Mouse (Mus musculus) kidney, postnatal 0 days (tissue): ENCODE measurements around the gene Wnt5b. TPM values are rescaled to one million over a fixed set of nuclear protein-coding genes. Genes with fewer than 3 reads are reported as not detected.

ENCODE experiments used
- ATAC-seq: fragments of 200-750 bp; cut with Nextera tagmentation; replicated peaks from 2 replicates; pipeline ENCODE4 v1.8.0; 2017; ENCODE audit warnings: low read depth, moderate number of reproducible peaks, moderate TSS enrichment, moderate library complexity; ENCODE audit not compliant: low FRiP score
- DNase-seq: peaks from one replicate; pipeline ENCODE4 v3.0.0-alpha.2; 2016; ENCODE audit warnings: low spot score
- H3K27ac ChIP-seq: fragments of 300-500 bp; sonication (generic); 2 replicates; pipeline ENCODE4 v1.5.1; 2014; ENCODE audit warnings: mild to moderate bottlenecking
- H3K27me3 ChIP-seq: fragments of 300-500 bp; sonication (generic); 2 replicates; pipeline ENCODE4 v1.6.1; 2014; ENCODE audit warnings: low read length, mixed read lengths; ENCODE audit not compliant: insufficient read depth
- H3K36me3 ChIP-seq: fragments of 300-500 bp; sonication (generic); 2 replicates; pipeline ENCODE4 v1.6.1; 2014; ENCODE audit warnings: low read length, mixed read lengths; ENCODE audit not compliant: insufficient read depth
- H3K4me1 ChIP-seq: fragments of 300-500 bp; sonication (generic); replicated peaks from 2 replicates; pipeline ENCODE4 v1.6.1; 2014; ENCODE audit warnings: antibody characterized with exemption, low read length, mixed read lengths; ENCODE audit not compliant: insufficient read depth
- H3K4me2 ChIP-seq: fragments of 300-500 bp; sonication (generic); 2 replicates; pipeline ENCODE4 v1.6.1; 2014; ENCODE audit warnings: mild to moderate bottlenecking, low read length, moderate library complexity, mixed read lengths
- H3K4me3 ChIP-seq: fragments of 300-500 bp; sonication (generic); replicated peaks from 2 replicates; pipeline ENCODE4 v1.5.1; 2014; ENCODE audit warnings: low read depth, low read length
- H3K9ac ChIP-seq: fragments of 300-500 bp; sonication (generic); 2 replicates; pipeline ENCODE4 v1.6.1; 2014; ENCODE audit warnings: low read depth, low read length
- H3K9me3 ChIP-seq: fragments of 300-500 bp; sonication (generic); replicated peaks from 2 replicates; pipeline ENCODE4 v1.6.1; 2016; ENCODE audit warnings: low read length, inconsistent platforms, mixed read lengths
- CTCF ChIP-seq: IDR thresholded peaks from 2 replicates; pipeline ENCODE4 v1.5.1; 2016; ENCODE audit warnings: antibody characterized with exemption, low read depth, mild to moderate bottlenecking, moderate library complexity
- WGBS: fragments of 180-500 bp; shearing (Covaris S2); extraction: QIAGEN DNeasy Blood & Tissue Kit; methylation state at CpG from one replicate; pipeline ENCODE4 v1.1.7; 2014; 5-methylcytosine and 5-hydroxymethylcytosine counted together
- polyA plus RNA-seq: library from polyadenylated mRNA; unstranded; fragments of >200 nt; fragmentation: Nextera tagmentation; extraction: Ambion mirVana; gene quantifications from 2 replicates; pipeline ENCODE4 v1.2.1, GENCODE M21; 2015

The Wnt5b gene
- polyA plus RNA-seq, 1 experiment from 2014 or later, result 12.2 TPM

- no peak for DNase-seq
- Histone ChIP-seq H3K9me3 (no peaks in the 10 kb centered on the region), H3K27ac (no peak overlapping the region), H3K4me2 (no peak overlapping the region), H3K4me1 (no peaks in the 10 kb centered on the region), H3K4me3 (no peak overlapping the region), H3K9ac (no peak overlapping the region), H3K36me3 (no peaks in the 10 kb centered on the region), H3K27me3 (no peaks in the 10 kb centered on the region)
- TF ChIP-seq CTCF, result no peak
- no peak for ATAC-seq
- 94% methylated on average over 3 of the region's 3 CpGs for WGBS
Measured at GRCm38 (mm10) chr6:119400649-119401048, 143.5 kb downstream of the Wnt5b start.

GRCm38 (mm10) chr6:119399371-119399770, 144.8 kb downstream of the Wnt5b start:
- 93% methylated on average over 3 of the region's 3 CpGs for WGBS
- ATAC-seq (no peak), DNase-seq (no peak)
- no peak overlapping the region for H3K4me2 ChIP-seq
- TF ChIP-seq CTCF, result no peak
- no peak overlapping the region for H3K4me3 ChIP-seq
- no peak overlapping the region for H3K27ac ChIP-seq
- H3K9ac ChIP-seq, result no peak overlapping the region
- H3K27me3 ChIP-seq, result no peaks in the 10 kb centered on the region
- no peaks in the 10 kb centered on the region for H3K36me3 ChIP-seq
- no peaks in the 10 kb centered on the region for H3K9me3 ChIP-seq
- no peaks in the 10 kb centered on the region for H3K4me1 ChIP-seq

GRCm38 (mm10) chr6:119396309-119396634, 147.9 kb downstream of the Wnt5b start:
- DNase-seq (no peak), ATAC-seq (no peak)
- Histone ChIP-seq H3K27me3 (no peaks in the 10 kb centered on the region), H3K27ac (no peak overlapping the region), H3K4me2 (no peak overlapping the region), H3K9ac (no peak overlapping the region), H3K4me1 (no peaks in the 10 kb centered on the region), H3K36me3 (no peaks in the 10 kb centered on the region), H3K4me3 (no peak overlapping the region), H3K9me3 (no peaks in the 10 kb centered on the region)
- TF ChIP-seq CTCF, result no peak
- WGBS, result 58% methylated on average over 5 of the region's 5 CpGs

GRCm38 (mm10) chr6:119395421-119396308, 148.5 kb downstream of the Wnt5b start:
- H3K27me3 ChIP-seq, result no peaks in the 10 kb centered on the region
- no peak overlapping the region for H3K4me2 ChIP-seq
- no peaks in the 10 kb centered on the region for H3K9me3 ChIP-seq
- H3K4me1 ChIP-seq, result no peaks in the 10 kb centered on the region
- ATAC-seq (no peak), DNase-seq (no peak)
- no peak for TF ChIP-seq CTCF
- WGBS, result 74% methylated on average over 14 of the region's 14 CpGs
- no peaks in the 10 kb centered on the region for H3K36me3 ChIP-seq
- H3K9ac ChIP-seq, result no peak overlapping the region
- H3K4me3 ChIP-seq, result no peak overlapping the region
- H3K27ac ChIP-seq, result no peak overlapping the region

- no peak overlapping the region for H3K27ac ChIP-seq
- no peak overlapping the region for H3K4me3 ChIP-seq
- no peak overlapping the region for H3K9ac ChIP-seq
- DNase-seq, result no peak
- H3K9me3 ChIP-seq, result no peaks in the 10 kb centered on the region
- H3K4me2 ChIP-seq, result no peak overlapping the region
- H3K36me3 ChIP-seq, result no peaks in the 10 kb centered on the region
- no peak for TF ChIP-seq CTCF
- no peaks in the 10 kb centered on the region; the same call in 1 of the 2 replicates for H3K4me1 ChIP-seq
- no peak for ATAC-seq
- no peaks in the 10 kb centered on the region for H3K27me3 ChIP-seq
- WGBS, result 75% methylated on average over 9 of the region's 9 CpGs
Measured at GRCm38 (mm10) chr6:119392836-119393235, 151.3 kb downstream of the Wnt5b start.

- TF ChIP-seq CTCF, result no peak
- Histone ChIP-seq H3K9ac (no peak overlapping the region), H3K27ac (no peak overlapping the region), H3K4me3 (no peak overlapping the region), H3K4me1 (peaks cover 8% of the 10 kb centered on the region; the same call in 1 of the 2 replicates), H3K36me3 (no peaks in the 10 kb centered on the region), H3K27me3 (no peaks in the 10 kb centered on the region), H3K4me2 (no peak overlapping the region), H3K9me3 (no peaks in the 10 kb centered on the region)
- DNase-seq, result no peak
- ATAC-seq, result no peak
- 90% methylated on average over 4 of the region's 4 CpGs for WGBS
Measured at GRCm38 (mm10) chr6:119390728-119391127, 153.4 kb downstream of the Wnt5b start.
